Mouse (Mus musculus): Measurements from ENCODE around the gene Tulp4. TPM values are rescaled to one million over a fixed set of nuclear protein-coding genes. Genes with fewer than 3 reads are reported as not detected.

Tulp4 gene
- total RNA-seq, 2 experiments from 2014 or later: 355 to 366 TPM

GRCm38 (mm10) chr17:6118861-6119260, 12.6 kb downstream of the Tulp4 start:
- DNase-seq (ENCODE audit: low spot score in 2 of 2): no peak

DNA sequence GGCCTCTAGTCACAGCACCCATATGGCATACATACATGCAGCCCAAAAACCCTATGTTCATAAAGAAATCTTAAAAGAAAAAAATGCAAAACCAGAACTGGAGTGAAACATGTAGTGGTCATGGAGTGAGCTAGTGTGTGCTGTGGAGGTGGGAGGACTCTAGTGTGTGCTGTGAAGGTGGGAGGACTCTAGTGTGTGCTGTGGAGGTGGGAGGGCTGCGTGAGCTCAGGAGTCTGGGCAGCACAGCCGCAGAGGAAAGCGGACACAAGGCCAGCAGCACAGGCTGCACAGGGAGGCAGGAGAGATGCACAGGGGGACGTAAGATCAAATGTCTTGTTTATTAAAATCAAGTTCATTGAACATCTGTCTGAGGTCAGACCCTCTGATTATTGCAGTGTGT, 17.5 kb downstream of the Tulp4 start:
- peak in 1 of 2 experiments; percentile 9 for DNase-seq (ENCODE audit: low spot score in 2 of 2)

- no peak for DNase-seq (ENCODE audit: low spot score in 2 of 2)
Measured at GRCm38 (mm10) chr17:6125441-6125840, 19.2 kb downstream of the Tulp4 start.

GRCm38 (mm10) chr17:6128039-6128438, 21.8 kb downstream of the Tulp4 start:
- DNase-seq (ENCODE audit: low spot score in 2 of 2): no peak

DNA sequence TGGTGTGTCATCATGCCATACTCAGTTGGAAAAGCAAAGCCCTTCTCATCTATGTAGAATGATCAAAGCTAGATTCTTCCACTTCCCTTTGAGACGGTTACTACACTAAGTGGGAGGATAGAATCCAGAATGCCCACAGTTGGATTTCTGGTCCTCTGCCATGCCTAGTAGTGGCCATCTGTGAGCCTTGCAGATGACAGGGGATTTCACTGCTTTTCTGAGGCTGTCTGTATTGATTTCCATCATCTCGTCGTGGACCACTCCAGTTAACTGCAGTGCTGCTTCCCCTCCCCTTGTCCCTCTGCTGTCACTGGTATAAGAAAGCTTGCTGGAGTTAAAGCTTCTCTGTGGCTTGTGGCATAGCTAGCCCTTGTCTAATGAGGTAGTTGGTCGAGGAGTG, 23.1 kb downstream of the Tulp4 start:
- DNase-seq (ENCODE audit: low spot score in 2 of 2): peak; percentile 26 to 31

DNA sequence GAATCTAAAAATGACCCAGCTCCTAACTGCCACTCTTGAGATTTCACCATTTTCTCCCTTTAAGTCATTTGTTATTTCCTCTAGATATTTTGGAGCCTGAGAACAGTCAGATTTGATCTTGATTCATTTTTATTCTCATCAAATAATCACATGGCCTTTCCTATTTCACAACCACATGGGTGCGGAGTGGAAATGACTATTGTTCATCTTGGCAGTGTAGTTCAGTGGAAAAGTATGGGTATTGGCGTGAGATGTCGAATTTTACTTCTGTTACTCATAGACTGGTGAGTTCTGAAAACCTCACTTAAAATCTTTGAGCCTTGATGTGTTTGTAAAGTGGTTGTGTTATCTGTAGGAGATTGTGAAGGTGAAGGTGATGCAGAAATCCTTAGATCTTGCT, 24.8 kb downstream of the Tulp4 start:
- DNase-seq (ENCODE audit: low spot score in 2 of 2): no peak

DNA sequence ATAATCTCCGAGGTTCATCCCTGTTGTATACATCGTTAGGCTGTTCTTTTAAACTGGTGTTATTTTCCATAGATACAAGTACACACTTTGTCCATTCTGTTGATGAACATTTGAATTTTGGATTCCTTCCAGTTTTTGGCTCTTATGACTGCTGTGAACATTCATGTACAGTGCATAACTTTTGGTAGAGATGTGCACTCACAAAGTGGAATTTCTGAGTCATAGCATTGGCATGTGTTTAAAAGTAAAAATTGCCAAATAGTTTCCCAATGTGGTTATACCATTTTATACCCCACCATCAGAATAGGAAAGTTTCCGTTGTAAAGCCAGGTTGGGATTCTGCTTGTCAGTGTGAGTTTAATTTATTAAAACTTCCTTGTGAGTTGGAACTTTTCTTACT, 34.6 kb downstream of the Tulp4 start:
- DNase-seq (ENCODE audit: low spot score in 2 of 2): no peak

DNA sequence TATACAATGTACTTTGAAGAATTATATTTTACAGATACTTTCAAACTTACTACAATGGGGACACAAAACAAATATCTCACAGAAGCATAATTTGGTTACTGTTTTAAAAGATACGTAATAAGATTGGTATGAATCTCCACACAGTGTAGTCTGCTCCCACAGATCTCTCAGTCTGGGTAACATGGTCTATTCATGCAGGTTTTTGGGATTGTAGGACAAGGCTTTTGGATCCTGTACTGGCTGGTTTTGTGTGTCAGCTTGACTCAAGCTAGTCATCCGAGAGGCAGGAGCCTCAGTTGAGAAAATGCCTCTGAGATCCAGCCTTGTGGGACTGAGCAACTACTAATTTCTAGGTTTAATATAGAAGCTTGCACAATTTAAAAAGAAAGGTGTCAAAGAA, 35.1 kb downstream of the Tulp4 start:
- no peak for DNase-seq (ENCODE audit: low spot score in 2 of 2)

DNA sequence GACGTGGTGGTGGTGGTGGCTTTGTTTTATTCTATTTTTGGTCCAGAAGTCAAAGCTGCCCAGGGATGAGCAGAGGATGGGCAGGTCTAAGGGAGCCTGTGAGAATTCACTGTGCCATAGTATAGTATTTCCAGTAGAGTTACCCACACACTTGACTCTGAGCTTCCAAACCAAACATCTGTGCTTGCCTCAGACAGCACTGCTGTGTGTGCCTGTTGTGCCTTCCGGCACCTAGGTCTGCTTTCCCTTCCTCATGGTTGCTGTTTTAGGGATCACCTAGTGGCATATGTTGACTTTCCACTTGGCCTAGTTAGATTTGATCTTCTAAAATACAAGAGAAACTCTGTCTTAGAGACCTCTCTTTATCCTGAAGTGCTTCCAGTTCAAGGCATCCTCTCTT, 39.0 kb downstream of the Tulp4 start:
- DNase-seq (ENCODE audit: low spot score in 2 of 2): no peak

DNA sequence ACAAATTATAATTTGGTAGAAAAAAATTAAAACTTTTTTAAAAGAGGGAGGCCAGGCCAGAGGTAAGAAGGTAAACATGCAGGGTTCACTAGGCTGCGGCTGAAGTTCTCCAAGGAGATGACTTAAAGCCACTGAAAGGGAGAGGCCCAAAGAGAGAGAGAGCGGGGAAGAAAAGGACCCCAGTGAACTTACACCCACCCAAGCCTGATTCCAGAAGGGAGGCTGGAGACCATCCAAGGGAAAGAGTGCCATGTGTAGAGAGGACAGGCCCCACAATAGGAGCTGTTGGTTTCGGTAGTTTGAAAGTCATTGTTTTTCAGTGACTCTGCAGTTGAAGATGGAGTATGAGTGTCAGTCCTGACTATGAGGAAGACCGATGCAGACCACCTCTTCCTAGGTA, 46.7 kb downstream of the Tulp4 start:
- DNase-seq (ENCODE audit: low spot score in 2 of 2): no peak

DNA sequence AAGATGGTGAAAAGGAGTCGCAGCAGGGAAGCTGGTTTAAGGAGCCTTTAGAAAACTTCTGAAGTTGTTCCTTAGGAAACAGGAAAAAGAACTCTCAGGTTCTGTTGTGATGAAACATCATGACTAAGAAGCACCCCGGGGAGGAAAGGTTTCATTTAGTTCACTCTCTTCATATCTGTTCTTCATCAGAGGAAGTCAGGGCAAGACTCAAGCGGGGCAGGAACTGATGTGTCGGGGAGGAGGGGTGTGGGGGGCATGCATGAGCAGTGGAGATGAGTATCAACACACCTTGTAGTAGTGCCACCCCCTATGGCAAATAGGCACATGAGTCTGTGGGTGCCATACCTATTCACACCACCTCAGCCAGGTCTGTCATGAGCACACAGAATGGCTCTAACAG, 47.3 kb downstream of the Tulp4 start:
- DNase-seq (ENCODE audit: low spot score in 2 of 2): no peak

GRCm38 (mm10) chr17:6154366-6154765, 48.1 kb downstream of the Tulp4 start:
- no peak for DNase-seq (ENCODE audit: low spot score in 2 of 2)

DNA sequence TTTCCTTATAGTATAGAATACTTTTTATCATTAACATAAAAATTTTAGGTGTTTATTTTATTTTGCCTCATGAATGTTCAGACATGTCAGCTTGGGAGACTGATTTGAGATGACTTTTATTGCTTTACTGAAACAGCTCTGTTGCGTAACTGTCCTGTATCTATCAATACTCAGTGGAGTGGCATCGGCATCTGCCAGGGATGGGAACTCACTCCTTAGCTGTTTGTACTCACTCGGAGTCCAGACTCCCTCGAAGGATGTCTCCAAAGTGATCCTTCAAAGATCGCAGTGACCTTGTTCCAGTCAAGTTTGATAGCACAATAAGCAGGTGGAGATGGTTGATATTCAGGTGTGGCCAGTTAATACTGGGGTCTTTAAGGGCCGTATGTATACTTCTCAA, 54.3 kb downstream of the Tulp4 start:
- no peak for DNase-seq (ENCODE audit: low spot score in 2 of 2)

GRCm38 (mm10) chr17:6161916-6162315, 55.7 kb downstream of the Tulp4 start:
- DNase-seq (ENCODE audit: low spot score in 2 of 2): no peak

- DNase-seq (ENCODE audit: low spot score in 2 of 2): no peak
Measured at GRCm38 (mm10) chr17:6162761-6163160, 56.5 kb downstream of the Tulp4 start.

DNA sequence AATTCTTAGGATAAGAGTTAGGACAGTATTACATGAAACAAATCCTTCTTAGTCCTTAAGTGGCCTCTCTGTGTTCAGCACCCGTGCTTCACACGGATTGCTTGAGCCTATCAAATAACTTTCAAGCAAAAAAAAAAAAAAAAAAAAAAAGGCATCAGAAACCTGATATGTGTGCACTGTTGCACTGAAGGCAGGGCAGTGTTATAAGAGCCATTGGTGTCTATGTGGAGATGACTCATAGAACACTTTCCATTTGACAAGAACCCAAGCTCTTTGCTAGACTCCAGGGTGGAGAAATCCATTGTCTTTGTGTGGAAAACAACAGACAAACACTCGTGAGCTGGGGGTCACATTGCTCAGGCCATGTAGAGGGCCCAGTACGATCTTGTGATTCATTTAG, 58.7 kb downstream of the Tulp4 start:
- DNase-seq (ENCODE audit: low spot score in 2 of 2): no peak

DNA sequence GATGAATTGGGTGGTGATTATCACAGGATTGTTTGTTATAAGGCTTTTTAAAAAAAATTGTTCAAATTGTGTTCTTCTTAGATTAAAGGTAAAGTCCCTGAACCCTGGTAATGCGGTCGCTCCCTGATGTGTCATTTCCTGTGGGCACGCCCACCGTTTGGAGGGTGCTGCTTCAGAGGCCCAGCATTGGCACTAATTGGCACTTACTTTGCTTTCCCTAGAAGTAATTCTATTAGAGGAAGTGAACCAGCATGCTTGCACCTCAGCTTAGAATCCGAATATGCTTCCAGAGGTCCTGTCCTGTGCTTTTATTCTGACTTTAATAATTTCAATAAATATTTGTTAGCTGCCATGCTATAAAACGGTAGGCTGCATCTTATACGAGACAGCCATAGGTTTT, 66.2 kb downstream of the Tulp4 start:
- no peak for DNase-seq (ENCODE audit: low spot score in 2 of 2)

DNA sequence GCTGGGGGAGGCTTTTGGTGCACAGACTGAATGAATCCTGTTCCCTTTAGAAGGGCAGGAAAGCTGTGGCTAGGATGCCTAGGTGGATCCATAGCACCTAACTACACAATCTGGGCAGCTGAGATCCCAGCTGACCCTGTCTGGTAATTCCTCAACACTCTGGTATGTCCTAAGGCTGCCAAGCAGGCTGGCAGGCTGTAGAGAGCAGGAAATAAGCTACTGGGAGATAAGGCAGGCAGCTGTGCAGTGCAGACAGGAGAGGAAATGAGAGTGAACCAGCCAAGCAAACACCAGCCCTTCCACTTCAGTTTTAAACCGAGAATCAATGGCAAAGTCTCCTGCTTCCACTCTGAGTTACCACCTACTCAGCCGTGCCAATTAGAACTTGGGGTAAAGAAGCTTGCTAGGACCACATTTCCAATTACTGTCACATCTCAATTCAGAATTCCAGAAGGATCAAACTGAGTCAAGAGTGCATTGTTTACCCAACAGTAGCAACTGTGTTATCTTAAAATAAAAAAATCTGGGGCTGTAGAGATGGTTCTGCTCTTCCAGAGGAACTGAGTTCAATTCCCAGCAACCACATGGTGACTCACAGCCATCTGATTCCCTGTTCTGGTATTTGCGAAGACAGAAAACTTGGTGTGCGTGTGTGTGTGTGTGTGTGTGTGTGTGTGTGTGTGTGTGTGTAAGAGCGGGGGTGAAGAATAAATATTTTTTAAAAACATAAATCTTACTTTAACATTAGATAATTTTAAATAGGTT, 66.9 kb downstream of the Tulp4 start:
- peak in 1 of 2 experiments; percentile 15 for DNase-seq (ENCODE audit: low spot score in 2 of 2)

GRCm38 (mm10) chr17:6174574-6174973, 68.3 kb downstream of the Tulp4 start:
- no peak for DNase-seq (ENCODE audit: low spot score in 2 of 2)

DNA sequence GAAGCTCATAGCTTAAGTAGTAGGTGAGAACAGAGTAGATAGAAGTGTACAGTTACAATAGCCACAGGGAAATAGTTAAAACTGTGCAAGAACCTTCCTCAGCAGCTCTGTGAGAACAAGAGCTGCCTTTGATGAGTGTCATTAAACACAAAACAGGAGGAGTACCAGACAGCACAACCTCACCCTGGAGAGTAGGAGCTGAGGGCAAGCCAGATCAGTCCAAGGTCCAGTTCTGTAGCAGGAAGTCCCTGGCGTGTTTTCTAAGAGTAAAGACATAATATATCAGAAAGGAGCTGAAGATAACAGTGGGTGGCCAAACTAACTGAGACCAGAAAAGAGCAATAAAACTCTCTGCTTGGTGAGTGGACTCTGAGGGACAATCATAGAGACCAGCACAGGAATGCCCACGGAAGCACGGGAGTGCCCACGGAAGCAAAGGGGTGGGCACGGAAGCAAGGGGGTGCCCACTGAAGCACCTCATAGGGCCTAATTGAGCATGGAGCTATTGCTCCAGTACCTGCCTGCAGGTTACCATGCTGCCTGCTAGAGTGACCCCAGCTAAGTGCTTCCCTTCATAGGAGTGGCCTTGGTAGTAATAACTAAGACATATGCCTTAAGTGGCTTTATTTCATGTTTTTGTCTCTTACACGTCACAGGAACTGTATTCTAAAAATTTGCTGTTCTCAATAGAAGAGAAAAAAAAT, 72.5 kb downstream of the Tulp4 start:
- no peak for DNase-seq (ENCODE audit: low spot score in 2 of 2)

- no peak for DNase-seq (ENCODE audit: low spot score in 2 of 2)
Measured at GRCm38 (mm10) chr17:6179389-6179788, 73.2 kb downstream of the Tulp4 start.

- DNase-seq (ENCODE audit: low spot score in 2 of 2): peak in 1 of 2 experiments; percentile 39
Measured at GRCm38 (mm10) chr17:6180421-6180820, 74.2 kb downstream of the Tulp4 start.

DNA sequence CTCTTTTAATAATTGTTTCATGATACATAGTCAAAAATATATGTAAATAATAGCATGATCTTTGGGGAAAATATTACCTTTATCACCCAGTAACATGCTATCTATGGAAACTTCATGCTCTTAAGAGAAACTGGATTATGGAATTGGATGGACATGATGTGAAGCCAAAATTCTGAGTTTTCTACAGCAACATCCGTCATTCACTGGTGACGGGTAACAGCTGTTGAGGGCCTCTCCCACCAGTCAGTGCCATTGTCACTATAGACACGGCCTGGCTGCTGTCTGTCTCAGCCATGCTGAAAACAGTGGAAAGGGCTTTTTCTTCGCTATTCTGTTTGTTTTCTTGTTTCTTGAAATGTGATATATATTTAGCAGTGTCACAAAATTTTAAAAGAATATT, 76.5 kb downstream of the Tulp4 start:
- no peak for DNase-seq (ENCODE audit: low spot score in 2 of 2)

All from left cerebral cortex, adult 18-20 months (tissue).